Mouse (Mus musculus) ovary, adult 10 weeks (tissue): ENCODE data around the gene Fntb. TPM values are rescaled to one million over a fixed set of nuclear protein-coding genes. Genes with fewer than 3 reads are reported as not detected.

Source experiments
- polyA plus RNA-seq: library from polyadenylated mRNA; stranded (reverse); fragments of 350-450 nt; fragmentation: Illumina TruSeq; extraction: RNeasy Lipid Tissue Mini Kit (QIAGEN cat#74804); gene quantifications from one replicate; pipeline ENCODE4 v1.2.3, GENCODE M21; 2014

The Fntb gene
- polyA plus RNA-seq = 2.6 TPM

DNA sequence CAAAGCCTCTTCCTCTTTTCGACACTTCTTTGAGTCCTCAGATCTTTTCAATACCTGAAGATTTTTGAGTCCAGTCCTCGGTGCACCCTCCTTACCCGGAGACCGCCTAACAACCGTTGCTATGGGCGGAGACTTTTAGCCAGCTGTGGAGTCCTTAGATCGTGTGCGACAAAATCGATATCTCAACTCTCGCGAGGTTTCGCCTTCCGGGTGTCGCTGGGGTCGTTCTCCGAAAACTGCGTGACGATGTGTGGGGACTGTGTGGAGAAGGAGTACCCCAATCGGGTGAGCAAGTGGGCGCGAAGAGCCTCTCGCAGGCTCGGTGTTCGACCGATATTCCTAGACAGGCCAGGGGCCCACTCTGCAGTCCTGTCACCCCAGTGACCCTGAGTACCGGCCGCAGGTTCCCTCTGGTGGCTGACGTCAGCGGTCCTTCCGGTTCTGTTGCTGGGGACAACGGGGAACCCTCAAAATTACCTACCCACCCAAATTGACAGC, at the start of gene Fntb, which contains the start of gene Churc1:
Fntb (plus strand) TSS at position 236 of the 498 bp plus-strand sequence.
Churc1 (plus strand) TSS at position 185 of the 498 bp plus-strand sequence.

DNA sequence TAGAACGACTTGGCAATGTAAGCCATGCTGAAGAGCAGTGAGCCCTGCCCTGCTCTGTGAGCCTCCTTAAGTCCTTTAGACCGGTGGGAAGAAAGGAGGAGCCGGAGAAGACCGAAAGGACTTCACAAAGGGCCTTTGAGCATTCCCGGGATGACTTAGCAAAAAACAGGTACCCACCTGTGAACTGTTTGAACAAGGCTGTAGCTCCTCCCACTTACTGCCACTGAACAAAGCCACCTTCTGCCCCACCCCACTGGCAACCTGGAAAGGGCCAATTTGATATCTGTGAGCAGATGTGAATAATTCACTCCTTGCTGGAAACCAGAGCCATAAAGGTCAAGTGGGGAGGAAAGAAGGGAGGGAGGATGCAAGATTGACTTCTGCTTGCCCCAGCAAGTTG, 30.0 kb downstream of the Fntb start, which contains the start of gene Gpx2:
Gpx2 (minus strand) TSS at position 205 of the 400 bp plus-strand sequence.

DNA sequence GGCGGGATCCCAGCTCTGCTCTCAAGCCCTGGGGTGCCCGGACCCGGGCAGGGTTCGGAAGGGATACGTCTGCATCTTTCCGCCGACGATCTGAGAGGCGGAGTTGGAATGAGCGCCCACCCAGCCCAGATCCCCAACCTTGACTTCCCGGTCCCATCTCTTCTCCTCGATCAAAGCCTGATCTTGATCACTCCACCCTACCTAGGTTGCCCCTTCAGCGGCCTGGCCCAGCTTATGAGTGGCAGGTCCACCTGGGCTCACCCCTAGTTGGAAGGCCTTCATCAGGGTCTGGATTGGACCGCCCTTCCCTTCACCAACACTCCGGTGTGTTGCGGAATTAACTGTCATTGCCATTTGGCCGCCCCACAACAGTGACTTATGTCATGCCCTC, 57.3 kb downstream of the Fntb start, which contains the start of gene Rab15:
Rab15 (minus strand) TSS at position 258 of the 391 bp plus-strand sequence.

DNA sequence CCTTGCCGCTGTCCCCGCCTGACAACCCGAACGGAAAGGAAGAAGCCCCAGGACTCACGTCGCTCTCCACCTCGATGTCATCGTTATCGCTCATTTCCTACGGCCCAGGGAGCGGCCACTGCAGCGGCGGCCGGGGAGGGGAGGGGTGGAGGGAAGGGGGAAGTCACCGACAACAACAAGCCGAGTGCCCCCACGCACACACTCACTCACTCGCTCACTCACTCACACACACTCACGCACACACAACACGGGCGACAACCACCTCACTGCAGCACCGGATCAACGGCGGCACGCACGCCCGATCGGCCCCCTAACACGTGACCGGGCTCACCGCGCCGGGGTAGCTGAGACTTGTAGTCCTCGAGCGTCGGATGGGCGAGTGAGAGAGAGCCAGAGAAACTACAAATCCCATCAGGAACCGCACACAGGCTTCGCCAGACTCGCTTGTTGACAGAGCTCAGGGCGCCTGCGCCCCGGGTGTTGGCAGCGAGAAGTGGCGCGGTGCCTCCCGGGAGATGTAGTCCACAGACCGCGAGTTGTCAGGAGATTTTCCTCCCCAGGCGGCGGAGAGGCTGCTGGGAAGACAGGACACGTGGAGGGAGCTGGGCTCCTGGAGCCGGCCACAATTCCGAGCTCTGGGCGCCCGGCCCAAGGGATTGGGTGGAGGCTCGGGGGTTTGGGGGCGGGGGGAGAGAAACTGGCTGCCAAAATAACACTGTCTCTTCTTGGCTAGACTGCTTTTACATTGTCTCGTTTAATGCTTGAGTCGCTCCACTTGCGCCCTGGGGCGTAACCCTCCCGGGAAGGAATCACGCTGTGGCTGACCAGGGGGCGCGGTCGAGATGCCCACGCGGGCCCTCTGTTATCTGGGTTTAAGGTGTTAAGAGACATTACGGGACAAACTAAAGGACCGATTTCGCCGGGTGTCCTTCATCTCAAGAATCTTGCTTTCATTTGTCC, 196.8 kb downstream of the Fntb start, which contains the start of gene Max:
Max (minus strand) TSS at position 270 of the 960 bp plus-strand sequence.

Other genes with a start within 250 kb of the Fntb start
- 4.7 TPM for gene Plekhg3, start 234.7 kb upstream of the Fntb start, polyA plus RNA-seq
- 1.2 TPM for gene Sptb, start 55.0 kb upstream of the Fntb start, polyA plus RNA-seq
- 55.7 TPM for gene Churc1, start 51 bp upstream of the Fntb start, polyA plus RNA-seq
- not detected for gene Gpx2, start 30.0 kb downstream of the Fntb start, polyA plus RNA-seq
- 1.9 TPM for gene Rab15, start 57.3 kb downstream of the Fntb start, polyA plus RNA-seq
- 126 TPM for gene Max, start 196.6 kb downstream of the Fntb start, polyA plus RNA-seq